Mouse (Mus musculus): ENCODE results near the gene BC003965.
"Not testable (repeated sequence)": the region's sequence is repeated elsewhere in the genome, so short reads cannot be mapped to it uniquely, and the experiment has no call there.

The BC003965 gene

GRCm38 (mm10) chr17:25219492-25220295 is 35.3 kb downstream of the BC003965 start:
- DNase-seq (ENCODE audit: low spot score): no peak

GRCm38 (mm10) chr17:25220746-25221145 is 36.4 kb downstream of the BC003965 start:
- DNase-seq (ENCODE audit: low spot score): no peak

- DNase-seq (ENCODE audit: low spot score): peak; percentile 42
These were observed 37.6 kb downstream of the BC003965 start for GRCm38 (mm10) chr17:25221821-25222503.

- not testable (repeated sequence) for DNase-seq (ENCODE audit: low spot score)
These were observed 38.2 kb downstream of the BC003965 start for GRCm38 (mm10) chr17:25222504-25222940.

GRCm38 (mm10) chr17:25222951-25223601 is 38.7 kb downstream of the BC003965 start:
- no peak for DNase-seq (ENCODE audit: low spot score)

- DNase-seq (ENCODE audit: low spot score): no peak
These were observed 40.4 kb downstream of the BC003965 start for GRCm38 (mm10) chr17:25224586-25225222.

- DNase-seq (ENCODE audit: low spot score): no peak
These were observed 41.3 kb downstream of the BC003965 start for GRCm38 (mm10) chr17:25225659-25226058.

- DNase-seq (ENCODE audit: low spot score): no peak
These were observed 43.6 kb downstream of the BC003965 start for GRCm38 (mm10) chr17:25227991-25228390.

GRCm38 (mm10) chr17:25230014-25230655 is 45.8 kb downstream of the BC003965 start:
- DNase-seq (ENCODE audit: low spot score): not testable (repeated sequence)

- DNase-seq (ENCODE audit: low spot score): no peak
These were observed 46.3 kb downstream of the BC003965 start for GRCm38 (mm10) chr17:25230700-25231099.

- DNase-seq (ENCODE audit: low spot score): not testable (repeated sequence)
These were observed 47.3 kb downstream of the BC003965 start for GRCm38 (mm10) chr17:25231621-25232020.

GRCm38 (mm10) chr17:25235635-25236034 is 51.3 kb downstream of the BC003965 start:
- no peak for DNase-seq (ENCODE audit: low spot score)
